Mouse (Mus musculus) heart, postnatal 25 days (tissue): ENCODE results near the gene B3galt4. TPM values are rescaled to one million over a fixed set of nuclear protein-coding genes. Genes with fewer than 3 reads are reported as not detected.

Experiments used
- DNase-seq: peaks from one replicate; pipeline ENCODE4 v3.0.0; 2022; ENCODE audit warnings: low spot score
- intact Hi-C: fragments of 180-260 bp; cut with DNase I; formaldehyde crosslinking; loops from one replicate; pipeline ENCODE4 v1.15.1; 2025
- total RNA-seq, 2 experiments: library from RNA; stranded (reverse); gene quantifications; 2 replicates each; pipeline ENCODE4 v1.2.3; 2021

B3galt4 gene
- total RNA-seq, 2 experiments from 2014 or later, result 1.7 to 1.9 TPM

DNA sequence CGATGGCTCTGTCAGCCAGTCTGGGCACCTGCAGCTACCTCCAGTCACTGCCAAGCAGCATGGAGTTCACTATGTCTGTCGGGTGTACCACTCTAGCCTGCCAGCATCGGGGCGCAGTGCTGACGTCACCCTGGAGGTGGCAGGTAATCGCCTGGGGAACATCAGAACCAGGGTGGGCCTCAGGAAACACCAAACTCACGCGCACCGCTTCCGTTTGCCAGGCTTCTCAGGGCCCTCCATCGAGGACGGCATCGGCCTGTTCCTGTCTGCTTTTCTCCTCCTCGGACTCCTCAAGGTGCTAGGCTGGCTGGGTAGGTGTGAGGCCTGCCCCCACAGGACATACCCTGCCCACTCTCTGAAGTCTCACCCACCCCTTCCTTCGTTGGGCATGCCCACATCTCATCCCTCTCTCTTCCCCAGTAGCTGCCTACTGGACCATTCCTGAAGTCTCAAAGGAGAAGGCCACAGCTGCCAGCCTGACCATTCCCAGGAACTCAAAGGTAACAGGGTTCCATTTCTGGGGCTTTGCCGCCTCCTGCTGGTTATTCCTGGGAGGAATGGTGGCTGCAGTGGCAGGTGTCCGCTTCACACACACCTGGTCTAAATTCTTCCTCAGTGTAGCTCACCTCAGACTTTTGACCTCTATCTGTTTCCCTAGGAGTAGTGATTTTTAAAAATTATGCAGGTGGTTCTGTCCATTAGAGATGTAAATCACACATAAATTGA is 24.9 kb downstream of the B3galt4 start:
- intact Hi-C loops, result no loop called here
- DNase-seq, result no peak

DNA sequence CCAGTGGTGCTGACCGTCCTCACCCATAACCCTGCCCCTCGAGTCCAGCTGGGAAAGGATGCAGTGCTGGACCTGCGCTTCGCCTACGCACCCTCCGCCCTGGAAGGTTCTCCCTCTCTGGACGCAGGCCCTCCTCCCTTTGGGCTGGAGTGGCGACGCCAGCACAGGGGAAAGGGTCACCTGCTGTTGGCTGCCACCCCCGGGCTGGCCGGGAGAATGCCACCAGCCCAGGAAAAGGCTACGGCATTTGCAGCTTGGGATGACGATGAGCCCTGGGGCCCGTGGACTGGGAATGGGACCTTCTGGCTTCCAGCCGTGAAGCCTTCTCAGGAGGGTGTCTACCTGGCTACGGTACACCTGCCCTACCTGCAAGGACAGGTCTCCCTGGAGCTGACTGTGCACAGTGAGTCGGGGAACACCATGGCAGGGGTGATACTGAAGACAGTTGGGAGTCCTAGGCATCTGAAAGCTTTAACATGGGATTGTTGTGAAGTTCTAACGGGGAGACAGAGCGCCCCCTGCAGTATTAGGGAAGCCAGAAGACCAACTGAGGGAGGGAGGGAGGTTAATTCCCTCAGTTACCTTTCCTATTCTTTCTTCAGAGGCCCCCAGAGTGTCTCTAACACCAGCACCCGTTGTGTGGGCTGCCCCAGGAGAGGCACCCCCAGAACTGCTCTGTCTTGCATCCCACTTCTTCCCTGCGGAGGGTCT is 25.7 kb downstream of the B3galt4 start:
- no peak for DNase-seq
- intact Hi-C loops, result no loop called here

GRCm38 (mm10) chr17:33924577-33925283 is 26.6 kb downstream of the B3galt4 start:
- intact Hi-C loops, result no loop called here

GRCm38 (mm10) chr17:33921361-33921760 is 29.9 kb downstream of the B3galt4 start:
- DNase-seq, result no peak
- intact Hi-C loops, result loop anchor here (2.0 kb wide), 1 partner anchor 25 kb away; no protein-coding TSS in a partner anchor

More at GRCm38 (mm10) chr17:33924577-33925283, 26.6 kb downstream of the B3galt4 start:
- no peak for DNase-seq

GRCm38 (mm10) chr17:33920282-33921097 is 30.8 kb downstream of the B3galt4 start:
- peak; percentile 68 for DNase-seq
- intact Hi-C loops, result loop anchor here (2.0 kb wide), 1 partner anchor 24 kb away; no protein-coding TSS in a partner anchor

- DNase-seq, result peak; percentile 80
- intact Hi-C loops, result loop anchor here (2.0 kb wide), 1 partner anchor 23 kb away; no protein-coding TSS in a partner anchor
These were observed 31.7 kb downstream of the B3galt4 start for GRCm38 (mm10) chr17:33919351-33920281.

- DNase-seq, result peak; percentile 31
These were observed 32.7 kb downstream of the B3galt4 start for GRCm38 (mm10) chr17:33918293-33919203.

DNA sequence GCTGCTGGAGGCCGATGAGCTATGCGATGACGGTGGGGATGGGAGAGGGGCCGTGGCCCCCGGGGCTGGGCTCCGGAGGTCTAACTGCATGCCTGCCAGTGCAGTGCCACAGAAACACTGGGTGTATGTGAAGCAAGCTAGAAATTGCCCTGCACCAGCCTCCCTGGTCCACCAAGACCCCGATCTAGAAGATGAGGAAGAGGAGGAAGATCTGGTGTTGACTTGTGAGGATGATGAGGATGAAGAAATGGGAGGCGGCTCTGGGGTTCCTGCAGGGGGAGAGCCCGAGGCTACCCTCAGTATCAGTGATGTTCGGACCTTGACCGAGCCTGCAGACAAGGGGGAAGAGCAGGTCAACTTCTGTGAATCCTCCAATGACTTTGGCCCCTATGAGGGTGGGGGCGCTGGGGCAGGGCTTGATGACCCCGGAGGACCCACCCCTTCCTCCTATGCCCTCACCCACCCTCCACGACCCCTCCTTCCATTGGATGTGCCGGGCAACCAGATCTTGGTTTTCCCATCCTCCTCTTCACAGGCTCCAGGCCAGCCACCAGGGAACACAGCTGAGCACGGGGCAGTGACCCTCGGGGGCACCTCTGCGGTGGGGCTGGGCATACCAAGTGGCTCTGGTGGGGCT is 33.5 kb downstream of the B3galt4 start:
- no peak for DNase-seq
- intact Hi-C loops, result no loop called here

More at GRCm38 (mm10) chr17:33918293-33919203, 32.7 kb downstream of the B3galt4 start:
- intact Hi-C loops, result no loop called here

DNA sequence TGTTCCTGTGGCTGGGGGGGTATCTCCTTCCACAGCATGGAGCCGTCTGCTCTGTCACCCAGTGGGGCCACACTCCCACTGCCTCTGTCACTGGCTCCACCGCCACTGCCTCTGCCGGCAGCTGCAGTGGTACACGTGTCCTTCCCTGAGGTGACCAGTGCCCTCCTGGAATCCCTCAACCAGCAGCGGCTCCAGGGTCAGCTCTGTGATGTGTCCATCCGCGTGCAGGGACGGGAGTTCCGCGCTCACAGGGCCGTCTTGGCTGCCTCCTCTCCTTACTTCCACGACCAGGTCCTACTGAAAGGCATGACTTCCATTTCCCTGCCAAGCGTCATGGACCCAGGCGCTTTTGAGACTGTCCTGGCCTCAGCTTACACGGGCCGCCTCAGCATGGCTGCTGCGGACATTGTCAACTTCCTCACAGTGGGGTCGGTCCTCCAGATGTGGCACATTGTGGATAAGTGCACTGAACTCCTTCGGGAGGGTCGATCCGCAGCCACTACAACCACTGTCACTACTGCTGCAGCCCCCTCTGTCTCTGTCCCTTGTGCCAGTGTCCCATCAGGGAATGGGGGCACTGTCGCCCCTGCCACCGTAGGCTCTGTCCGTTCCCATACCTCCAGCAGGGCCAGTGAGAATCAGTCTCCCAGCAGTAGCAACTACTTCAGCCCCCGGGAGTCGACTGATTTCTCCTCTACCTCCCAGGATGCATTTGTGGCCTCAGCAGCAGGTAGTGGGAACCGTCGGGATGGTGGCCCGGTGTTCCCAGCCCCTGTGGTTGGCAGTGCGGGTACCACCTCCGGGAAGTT is 34.2 kb downstream of the B3galt4 start:
- no peak for DNase-seq
- intact Hi-C loops, result no loop called here

DNA sequence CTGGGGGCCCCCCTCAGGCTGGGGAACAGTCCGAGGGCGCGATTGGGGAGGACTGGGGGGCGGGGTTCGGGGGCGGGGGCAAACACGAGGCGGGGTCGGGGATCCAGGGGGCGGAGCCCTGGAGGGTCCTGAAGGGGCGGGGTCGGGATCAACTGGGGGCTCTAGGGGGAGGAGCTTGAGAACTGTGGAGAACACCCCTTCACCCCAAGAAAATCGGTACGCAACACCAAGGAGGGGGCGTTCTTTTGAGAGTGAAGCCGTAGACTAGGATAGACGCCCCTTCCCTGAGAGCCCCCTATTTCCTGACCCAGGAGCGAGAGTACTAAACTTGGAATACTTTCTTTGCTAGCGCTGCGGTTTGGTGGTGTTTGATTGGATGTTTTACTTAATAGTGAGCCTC is 35.0 kb downstream of the B3galt4 start:
- intact Hi-C loops, result no loop called here
- DNase-seq, result no peak

GRCm38 (mm10) chr17:33915671-33916250 is 35.5 kb downstream of the B3galt4 start, which contains the start of the genes Tapbp and Zbtb22:
Gene Tapbp, plus strand, starts transcription at chr17:33915899.
Gene Zbtb22, plus strand, starts transcription at chr17:33915904.
- DNase-seq, result peak; percentile 95
- intact Hi-C loops, result no loop called here

DNA sequence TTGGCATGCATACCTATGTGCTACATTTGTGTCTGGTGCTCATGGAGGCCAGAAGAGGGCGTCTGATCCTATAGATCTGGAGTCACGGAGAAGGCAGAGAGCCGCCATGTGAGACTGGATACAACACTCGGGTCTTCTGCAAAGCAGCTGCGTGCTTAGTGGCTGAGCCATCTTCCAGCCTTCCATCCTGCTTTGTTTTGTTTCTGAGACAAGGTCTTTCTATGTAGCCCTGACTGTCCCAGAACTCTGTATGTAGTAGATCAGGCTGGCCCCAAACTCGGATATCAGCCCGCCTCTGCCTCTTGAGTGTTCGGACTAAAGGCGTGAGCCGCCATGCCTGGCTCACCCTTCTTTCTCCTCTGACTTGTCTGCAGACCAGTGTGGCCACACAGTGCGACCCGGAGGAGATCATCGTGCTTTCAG is 36.3 kb downstream of the B3galt4 start:
- DNase-seq, result no peak
- intact Hi-C loops, result no loop called here

DNA sequence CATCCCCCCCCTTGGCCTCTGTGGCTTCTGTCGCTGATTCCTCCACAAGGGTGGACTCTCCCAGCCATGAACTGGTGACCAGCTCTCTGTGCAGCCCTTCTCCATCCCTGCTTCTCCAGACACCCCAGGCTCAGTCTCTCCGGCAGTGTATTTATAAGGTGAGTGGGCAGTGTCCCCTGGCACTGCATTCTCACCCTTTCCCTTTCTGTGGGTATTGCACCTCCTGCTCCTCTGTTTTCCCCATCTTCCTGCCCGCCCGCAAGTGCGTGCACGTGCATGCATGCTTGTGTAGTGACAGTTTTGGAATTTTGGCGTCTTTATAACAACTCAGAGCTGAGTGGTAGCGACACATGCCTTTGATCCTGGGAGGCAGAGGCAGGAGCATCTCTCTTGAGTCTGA is 37.4 kb downstream of the B3galt4 start:
- intact Hi-C loops, result no loop called here
- DNase-seq, result no peak

- intact Hi-C loops, result no loop called here
- no peak for DNase-seq
These were observed 38.0 kb downstream of the B3galt4 start for GRCm38 (mm10) chr17:33913264-33913663.

GRCm38 (mm10) chr17:33911813-33912414 is 39.4 kb downstream of the B3galt4 start:
- no peak for DNase-seq
- intact Hi-C loops, result no loop called here
